Mouse (Mus musculus): ENCODE results near the gene Serpinf2. TPM values are rescaled to one million over a fixed set of nuclear protein-coding genes. Genes with fewer than 3 reads are reported as not detected.
A peak's percentile ranks its signal among the peaks of the same experiment; 100 is the strongest.
"Not testable (repeated sequence)": the region's sequence is repeated elsewhere in the genome, so short reads cannot be mapped to it uniquely, and the experiment has no call there.

Gene Serpinf2
- total RNA-seq, 4 experiments from 2014 or later, result 0.31 to 0.41 (median 0.38) TPM; not detected in 1

DNA sequence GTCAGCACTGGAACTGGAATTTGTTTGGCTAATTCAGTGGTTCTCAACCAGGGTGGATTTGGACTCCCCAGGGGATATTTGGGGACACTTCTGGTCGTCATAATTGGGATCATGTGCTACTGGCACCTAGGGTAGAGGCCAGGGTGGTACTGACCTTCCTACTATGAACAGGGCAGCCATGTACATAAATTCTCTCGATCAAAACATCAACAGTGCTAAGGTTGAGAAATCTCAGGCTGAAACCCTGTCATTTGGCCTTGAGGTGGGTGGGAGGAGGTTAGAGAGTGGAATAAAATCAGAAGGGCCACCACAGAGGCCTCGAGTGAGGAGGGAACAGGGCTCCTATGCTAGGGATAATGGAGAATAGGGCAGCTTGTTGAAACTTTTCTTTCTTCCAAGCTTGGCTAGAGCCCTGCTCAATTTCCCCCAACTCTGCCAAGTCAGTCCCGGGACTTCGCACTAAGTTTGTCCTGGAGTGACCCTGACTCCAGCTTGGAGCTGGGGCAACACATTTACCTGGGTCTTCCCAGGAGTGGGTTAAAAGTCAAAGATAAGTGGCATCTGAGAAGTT is 19.8 kb upstream of the Serpinf2 start:
- DNase-seq, result peak; percentile 58

DNA sequence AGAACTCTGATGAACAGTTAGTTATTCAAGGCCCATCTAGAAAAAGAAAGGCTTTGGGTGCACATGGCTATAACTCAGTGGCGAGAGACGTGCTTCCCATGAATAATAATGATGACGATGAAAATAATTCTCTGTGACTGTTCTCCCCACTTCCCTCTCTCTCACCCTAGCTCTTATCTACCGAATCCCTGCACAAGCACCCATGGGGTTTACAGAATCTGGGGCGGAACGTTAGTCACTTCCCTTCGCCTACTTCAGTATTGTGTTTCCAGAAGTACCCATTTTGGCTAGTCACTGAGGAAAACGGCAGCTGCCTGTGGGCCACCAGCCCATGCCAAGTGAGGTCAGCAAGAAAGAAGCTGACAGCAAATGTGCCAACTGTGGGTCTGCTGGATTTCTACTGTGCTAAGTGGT is 19.2 kb upstream of the Serpinf2 start:
- no peak for DNase-seq

DNA sequence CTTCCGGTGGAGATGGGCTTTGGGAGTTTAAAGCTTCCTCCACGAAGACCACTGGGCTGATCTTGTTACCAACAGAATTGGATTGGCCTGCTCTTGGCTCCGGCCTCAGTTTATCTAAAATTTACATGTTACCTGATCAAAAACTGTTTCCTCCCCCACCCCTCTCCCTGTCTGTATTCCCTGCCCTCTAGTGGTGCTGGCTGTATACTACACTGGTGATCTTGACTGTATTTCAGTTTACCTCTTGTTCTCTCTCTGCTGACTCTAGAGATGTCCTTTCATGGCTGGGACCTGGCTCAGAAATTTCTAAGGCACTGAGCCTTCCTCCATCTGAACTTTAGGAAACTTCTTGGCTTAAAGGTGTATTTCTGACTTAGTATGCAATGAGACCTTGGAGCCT is 18.8 kb upstream of the Serpinf2 start:
- no peak for DNase-seq

DNA sequence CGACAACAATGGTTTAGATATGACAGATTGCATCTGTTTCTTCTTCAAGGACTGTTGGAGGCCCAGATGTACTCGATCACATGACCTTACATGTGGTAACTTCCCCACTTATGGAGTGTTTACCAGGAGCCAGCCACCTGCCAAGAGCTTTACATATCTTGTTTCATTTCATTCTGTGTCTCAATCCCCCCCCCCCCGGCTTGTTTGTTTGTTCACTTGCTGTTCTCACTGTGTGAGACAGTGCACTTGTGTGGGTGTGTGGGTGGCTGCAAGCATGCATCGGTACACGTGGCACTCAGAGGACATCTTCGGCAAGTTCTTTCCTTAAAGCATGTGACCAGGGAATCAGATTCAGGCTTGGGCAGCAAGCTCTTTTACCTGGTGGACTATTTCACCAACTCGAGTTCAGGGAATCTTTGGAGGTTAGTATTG is 17.1 kb upstream of the Serpinf2 start:
- DNase-seq, result no peak

DNA sequence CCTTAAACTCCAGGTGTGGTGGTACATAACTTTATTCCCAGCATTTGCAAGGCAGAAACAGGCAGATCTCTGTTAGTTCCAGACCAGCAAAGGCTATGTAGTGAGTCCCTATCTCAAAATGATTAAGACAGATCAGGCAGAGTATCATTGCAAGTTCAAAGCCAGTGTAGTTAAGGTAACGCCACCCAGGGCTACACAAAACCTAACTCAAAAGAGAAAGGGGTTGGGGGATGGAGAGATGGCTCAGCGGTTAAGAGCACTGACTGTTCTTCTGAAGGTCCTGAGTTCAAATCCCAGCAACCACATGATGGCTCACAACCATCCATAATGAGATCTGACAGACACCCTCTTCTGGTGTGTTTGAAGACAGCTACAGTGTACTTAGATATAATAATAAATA is 16.6 kb upstream of the Serpinf2 start:
- DNase-seq, result not testable (repeated sequence)

DNA sequence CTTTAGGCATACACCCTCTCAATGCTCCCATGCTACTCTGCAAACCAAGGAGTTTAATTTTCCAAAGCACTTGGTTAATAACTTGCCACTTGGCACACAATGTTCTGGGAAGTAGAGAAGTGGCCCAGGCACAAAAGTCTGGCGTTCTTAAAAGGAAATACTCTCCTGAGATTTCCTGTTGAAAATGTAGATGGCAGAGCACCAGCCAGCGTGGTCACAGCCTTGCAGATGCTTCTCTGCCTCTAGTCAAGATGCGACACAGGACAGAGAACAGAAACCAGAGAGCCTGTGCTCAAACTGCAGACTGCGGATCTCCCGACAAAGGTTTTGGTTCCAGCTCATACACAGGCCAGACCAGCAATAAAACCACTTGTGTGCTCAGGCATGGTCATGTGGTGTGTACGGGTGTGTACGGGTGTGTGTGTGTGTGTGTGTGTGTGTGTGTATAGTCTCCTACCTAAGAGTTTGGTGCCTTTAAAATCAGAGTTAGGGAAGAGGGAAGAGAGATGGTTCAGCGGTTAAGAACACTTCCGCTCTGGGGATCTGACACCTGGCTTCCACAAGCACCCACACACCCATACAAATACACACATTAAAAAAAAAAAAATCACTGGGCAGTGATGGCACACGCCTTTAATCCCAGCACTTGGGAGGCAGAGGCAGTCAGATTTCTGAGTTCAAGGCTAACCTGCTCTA is 15.8 kb upstream of the Serpinf2 start:
- DNase-seq, result no peak

DNA sequence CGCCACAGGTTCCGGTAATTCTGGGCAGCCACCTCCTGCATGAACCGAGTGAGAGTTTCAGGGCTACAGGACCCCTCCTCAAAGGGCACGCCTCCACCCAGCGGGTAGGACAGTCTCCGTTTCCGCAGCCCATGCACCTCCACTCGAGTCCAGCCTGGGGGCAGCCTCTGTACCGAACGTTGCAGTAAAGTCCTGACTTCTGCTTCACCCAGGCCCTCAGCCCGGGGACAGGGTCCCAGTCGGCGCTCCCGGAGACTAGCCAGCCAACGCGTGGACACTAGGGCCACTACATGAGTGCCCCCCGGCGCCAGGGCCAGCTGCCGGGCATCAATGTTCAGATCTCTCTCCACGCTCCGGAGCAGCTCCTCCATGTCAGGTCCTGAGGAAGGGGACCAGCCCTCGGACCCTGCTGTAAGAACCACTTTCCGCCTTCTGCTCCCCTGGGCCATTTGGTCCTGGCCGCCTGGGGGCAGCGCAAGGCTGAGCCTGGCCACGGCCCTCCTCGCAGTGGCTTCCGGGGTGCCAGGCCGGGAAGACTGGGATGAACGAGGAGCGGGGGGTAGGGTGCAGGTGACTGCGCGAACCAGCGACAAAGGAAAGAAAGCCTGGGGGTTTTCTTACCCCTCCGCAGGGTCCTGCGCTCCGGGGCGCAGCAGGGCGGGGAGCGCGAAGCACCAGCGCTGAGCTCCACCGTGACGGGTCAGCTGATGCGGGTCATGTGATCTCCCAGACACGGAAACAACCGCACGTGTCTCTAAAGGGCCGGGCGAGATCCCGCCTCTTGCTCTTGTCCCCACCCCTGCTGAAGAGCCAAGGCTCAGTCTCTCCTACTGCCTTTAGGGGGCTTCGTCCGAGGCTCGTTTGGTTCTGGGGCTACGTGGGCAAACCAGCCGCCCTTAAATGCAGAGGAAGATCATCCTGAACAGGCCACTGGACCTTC is 14.9 kb upstream of the Serpinf2 start, which contains the start of gene Wdr81:
Gene Wdr81, minus strand, starts transcription at position 727 of the 940 bp plus-strand sequence.
- peak; percentile 88 for DNase-seq

DNA sequence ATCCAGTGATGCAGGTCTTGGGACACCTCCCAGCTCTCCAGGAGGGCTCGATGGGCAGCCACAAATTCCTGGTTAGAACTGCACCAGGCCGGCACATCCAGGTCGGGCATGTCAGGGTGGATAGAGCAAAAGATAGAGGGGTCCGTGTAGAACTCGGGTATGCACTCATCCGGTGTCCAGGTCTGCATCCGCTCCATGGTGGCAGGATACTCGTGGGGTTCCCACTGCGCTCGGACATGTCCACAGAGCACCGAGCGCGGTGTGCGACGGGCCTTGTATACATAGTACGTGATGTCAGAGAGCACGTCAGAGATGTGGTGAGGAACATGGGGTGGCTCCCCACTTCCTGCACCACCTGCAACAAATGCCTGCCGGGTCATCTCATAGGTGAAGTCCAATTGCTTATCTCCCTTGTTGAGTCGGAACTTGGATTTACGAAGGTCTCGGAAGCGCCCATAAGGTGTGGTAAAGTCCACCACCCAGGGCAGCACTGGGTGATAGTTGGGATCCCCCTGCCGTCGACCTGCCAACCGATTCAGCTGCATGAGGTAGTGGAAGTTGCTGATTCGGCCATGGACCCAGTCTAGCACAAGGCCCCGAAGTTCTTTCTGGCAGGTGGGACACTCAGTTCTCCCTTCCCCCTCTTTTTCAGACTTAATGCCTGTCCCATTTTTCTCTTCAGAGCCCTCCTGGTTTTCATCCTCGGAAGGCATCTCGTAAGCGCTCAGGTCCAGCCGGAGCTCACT is 13.6 kb upstream of the Serpinf2 start:
- no peak for DNase-seq

DNA sequence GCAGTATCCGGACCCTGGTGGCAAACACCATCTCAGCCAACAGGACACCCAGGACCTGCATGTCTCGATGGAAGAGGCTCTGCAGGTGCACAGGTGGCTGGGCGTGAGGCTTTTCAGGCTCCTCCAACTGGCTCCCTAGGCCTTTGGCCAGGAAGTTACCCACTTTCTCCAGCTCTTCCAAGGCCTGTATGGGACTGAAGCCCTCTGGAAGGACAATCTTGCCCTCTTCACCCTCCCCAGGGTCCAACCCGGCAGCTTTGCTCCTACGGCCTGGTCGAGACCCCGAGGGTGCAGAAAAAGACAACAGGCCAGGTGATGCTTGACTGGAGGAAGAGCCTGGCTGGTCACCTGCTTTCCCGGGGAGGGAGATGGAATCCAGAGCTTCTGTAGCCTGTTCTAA is 12.7 kb upstream of the Serpinf2 start:
- DNase-seq, result no peak

DNA sequence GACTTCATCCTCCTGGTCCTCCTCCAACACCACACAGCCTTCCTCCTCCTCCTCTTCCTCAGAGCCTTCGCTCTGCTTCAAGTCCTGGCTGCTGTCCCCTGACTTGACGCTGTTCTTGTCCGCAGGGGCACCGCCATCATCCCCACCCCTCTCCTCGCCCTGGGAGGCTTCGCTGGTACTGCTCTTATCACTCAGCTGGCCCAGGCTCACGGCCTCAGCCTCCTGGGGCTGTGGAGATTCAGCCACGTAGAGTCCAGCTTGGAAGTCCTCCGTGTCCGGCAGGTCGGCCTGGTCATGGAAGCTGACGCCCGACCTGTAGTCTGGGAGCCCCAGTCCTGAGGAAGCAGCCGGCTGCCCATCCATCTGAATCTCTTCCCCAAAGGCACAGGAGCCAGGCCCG is 11.5 kb upstream of the Serpinf2 start:
- no peak for DNase-seq

DNA sequence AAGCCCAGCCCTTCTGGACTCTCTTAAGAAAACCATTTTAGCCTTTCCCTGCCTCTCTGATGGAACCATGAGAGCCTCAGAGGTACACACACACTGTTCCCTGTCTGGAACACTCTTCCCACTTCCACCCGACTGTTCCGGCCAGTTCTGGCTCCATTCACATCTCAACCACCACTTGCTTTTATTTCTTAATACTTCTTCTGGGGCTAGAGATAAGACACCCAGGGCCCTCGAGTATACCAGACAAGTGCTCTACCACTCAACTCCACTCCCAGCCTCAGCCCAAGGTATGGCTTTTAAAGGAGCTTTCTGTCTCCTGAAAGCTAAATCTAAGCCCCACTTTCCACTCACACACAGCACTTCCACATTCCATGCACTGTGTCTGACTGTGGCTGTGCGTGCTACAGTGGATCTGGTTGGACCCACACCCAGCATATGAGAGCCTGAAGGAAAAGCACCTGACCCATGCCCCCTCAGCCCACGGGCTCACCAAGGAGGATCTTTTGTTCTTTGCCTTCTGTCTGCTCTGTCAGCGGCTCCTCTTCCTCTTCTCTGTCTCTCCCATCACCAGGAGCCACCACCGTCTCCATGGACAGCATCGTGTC is 11.0 kb upstream of the Serpinf2 start:
- DNase-seq, result no peak

DNA sequence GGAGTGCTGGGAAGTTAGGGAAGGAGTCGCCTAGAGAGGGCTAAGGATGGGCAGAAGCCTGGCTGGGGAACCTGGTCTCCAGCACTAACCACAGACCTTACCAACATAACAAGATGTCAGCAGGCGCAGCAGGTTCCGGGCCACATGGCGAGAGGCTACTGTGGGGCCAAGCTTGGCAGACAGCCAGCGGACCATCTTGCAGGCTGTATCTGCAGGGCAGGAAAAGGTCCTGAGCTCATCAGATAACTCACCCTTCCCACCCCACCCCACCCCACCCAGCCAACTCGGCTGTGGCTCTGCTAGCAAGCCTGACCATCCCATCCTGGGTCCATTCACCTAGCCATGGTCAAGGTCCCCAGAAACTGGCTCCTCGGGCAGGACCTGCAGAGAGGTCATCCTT is 10.3 kb upstream of the Serpinf2 start:
- DNase-seq, result no peak

DNA sequence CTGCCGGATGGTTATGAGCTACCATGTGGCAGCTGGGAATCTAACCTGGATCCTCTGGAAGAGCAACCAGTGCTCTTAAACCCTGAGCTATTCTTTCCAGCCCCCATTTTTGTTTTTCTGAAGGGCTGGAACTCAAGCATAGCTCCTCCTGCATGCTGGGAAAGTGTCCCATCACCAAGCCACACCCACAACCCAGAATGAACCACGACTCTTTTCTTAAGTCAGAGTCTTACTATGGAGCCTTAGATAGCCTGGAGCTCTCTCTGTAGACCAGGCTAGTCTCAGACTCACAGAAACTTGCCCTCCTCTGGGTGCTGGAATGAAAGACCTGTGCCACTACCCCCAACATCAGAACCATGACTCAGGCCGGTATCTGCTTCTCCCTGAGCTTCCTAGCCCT is 9.2 kb upstream of the Serpinf2 start:
- DNase-seq, result no peak

DNA sequence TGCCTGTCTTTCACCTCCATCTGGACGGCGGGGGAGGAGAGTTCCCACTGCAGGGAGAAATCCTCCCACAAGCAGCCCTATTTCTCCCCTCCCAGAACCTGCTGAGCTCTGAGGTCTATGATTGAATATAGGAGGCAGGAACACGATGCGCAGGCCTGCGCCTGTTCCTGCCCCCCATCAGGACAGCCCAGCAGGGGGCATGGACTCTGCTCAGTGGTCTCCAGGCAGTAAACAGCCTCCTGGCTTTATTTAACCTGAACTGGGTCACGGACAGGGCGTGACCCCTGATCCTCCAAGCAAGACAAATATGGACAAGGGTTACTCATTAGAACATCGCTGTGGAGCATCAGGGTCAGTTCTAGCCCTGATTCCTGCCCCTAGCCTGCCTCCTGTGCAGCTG is 4.3 kb upstream of the Serpinf2 start:
- DNase-seq, result no peak

DNA sequence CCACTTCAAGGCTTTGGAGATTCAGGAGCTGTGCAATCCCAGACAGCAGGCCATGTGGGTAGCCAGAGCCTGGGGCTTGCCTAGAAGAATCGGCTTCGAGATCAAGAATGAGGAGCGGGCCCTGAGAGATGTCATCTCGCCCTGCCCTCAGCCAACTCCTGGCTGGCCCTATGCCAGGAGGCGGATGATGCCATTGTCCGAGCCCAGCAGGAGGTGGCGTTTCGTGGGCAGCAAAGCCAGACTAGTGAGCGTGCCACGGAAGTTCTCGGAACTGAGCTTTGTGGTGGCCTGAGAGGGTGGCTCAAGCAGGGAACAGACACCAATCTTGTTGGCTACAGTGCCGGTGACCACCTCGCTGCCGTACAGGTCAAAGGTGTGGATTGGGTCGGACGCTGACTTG is 2.2 kb upstream of the Serpinf2 start:
- no peak for DNase-seq

DNA sequence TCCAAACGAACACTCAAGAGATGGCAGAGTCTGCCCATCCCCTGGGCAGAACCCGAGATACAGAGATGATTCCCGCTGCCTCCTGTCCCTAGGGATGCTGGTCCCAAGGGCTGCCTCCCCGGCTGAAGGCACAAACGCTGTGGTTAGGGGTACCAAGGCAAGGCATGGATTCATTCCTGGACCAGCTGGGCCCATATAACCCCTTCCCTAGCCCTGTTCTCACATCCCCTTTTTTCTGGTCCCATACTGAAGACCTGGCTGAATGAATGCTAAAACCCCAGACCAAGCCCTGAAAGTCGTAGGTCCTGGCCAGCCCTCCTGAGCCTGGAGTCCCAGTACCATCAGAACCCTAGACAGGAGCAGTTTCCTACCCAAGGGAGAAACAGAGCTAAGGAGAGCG is 1.6 kb upstream of the Serpinf2 start:
- DNase-seq, result no peak

DNA sequence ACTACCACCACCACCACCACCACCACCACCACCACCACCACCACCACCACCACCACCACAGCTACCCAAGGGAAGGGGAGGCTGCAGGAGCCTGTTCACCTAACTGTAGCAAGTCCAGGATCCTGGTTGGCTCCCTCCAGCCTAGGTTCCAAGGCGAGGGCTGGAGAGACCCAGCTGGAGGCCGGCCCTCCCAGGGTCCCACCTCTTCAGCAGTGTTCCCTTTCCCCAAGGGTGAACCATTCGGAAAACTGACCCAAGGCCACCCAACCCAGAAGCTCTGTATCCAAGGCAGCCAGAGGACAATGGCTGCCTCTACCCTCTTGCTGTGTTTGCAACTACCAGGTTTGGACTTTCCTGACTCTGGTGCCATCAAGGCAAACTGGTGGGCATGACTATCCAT is 560 bp upstream of the Serpinf2 start:
- DNase-seq, result no peak

DNA sequence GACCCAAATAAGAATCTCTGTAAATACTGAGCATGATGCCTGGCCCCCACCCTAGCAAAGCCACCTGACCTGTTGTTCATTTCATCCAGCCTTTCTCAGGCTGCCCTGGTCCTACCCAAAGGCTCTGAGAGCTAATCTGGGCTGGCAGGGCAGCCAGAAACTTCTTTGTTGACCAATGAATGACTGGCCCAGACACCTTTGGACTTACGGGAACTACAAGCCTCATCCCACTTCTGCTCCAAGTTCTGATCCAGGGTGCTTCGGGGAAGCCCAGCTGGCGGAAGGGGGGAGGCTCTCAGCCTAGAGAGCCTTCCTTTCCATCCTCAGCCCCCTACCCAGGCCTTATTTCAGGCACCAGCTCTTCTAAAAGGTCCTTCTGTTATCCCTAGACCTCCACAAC is 587 bp downstream of the Serpinf2 start:
- DNase-seq, result no peak

DNA sequence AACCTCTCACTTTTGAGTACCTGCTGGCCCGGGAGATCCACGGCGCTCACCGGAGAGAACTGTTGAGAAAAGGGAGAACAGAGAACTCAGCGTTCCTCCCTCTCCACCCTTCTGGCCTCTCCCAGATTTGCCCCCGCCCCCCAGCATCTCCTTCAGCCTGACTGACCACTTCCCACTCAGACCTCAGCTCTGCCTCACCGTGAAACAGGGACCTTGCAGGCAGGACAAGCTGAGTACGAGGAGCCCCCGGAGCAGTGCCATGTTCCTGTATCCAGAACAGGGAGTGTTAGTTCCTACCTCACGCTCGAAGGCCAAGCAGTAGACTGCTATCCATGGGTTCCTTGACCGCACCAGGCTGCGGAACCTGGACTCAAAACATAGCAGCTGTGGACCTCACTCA is 1.2 kb downstream of the Serpinf2 start:
- DNase-seq, result no peak

DNA sequence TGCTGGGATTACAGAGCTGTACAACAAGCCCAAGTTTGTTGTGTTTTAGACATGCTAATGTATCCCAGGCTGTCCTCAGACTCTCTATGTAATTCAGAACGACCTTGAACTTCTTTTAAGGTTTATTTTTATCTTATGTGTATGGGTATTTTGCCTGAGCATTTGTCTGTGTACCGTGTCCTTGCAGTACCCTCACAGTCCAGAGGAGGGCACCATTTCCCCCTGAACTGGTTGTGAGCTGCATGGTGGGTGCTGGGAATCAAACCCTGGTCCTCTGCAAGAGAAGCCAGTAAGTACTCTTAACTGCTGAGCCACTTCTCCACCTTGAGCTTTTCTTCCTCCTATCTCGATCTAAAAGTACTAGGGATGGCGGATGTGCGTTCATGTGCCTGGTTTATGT is 5.3 kb downstream of the Serpinf2 start:
- no peak for DNase-seq

DNA sequence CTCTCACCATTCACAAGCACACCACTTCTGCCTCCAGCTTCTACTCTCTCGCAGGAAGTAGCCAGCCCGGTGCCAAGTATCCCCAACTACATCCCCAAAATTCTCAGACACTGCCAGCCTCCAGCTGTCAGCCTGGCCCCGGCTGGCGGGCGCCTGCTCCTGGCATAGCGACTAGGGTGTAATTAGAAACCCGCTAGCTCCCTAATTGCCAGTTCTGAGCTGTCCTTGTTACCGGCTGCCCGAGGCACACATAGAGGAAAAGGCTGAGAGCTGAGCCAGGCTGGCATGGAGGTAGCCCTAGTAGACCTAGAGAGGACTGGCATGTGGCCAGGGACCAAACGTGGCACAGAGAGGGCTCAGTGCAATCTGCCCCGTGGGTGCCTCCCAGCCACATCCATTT is 8.1 kb downstream of the Serpinf2 start:
- DNase-seq, result no peak

DNA sequence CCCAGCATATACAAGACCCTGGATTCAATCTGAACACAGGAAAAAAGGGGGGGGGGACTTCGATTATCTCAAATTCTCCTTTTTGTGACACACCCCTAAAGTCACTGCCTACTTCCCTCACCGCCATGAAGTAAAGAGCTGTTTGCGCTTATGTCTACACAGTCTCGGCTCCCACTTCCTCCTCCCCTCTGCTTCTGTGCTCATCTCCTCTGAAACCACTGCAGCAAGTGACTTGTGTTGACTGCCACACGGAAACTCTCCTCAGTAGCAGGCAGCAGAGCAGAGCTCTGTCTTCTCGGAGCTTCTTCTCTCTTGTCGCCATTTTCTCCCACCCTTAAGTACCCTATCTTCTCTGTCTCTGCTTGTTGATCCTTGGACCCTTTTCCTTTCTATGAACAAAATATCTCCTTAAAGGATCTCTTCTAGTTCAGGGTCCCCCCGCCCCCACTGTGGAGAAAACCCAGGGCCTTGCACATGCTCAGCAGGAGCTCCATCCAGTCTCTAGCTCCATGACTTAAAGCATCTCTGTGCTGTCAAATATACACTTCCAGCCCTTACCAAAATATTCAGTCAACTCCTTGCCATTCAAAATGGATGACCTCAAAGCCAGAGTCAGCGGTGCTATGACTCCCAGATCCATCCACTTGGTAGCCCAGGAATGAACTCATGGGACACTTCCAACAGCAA is 10.2 kb downstream of the Serpinf2 start:
- DNase-seq, result no peak
